In the genomic region with DNA sequence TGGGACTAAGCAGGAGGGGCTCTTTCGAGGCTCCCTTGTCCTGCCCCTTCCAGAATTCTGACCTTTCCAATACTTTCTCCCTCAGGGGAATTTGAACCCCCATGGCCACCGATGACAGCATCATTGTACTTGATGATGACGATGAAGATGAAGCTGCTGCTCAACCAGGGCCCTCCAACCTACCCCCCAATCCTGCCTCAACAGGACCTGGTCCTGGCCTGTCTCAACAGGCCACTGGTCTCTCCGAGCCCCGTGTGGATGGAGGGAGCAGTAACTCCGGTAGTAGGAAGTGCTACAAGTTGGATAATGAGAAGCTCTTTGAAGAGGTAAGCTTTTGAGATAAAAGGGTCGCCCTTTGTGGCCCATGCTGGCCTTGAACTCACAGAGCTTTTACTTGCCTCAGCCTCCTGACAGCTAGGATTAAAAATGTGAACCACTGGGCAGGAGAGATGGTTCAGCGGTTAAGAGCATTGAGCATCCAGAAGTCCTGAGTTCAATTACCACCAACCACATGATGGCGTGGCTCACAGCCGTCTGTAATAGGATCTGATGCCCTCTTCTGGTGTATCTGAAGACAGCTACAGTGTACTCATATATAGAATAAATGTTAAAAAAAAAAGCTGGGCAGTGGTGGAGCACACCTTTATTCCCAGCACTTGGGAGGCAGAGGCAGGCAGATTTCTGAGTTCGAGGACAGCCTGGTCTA, we compare ENCODE assay signal across 7 mouse cellular contexts. TPM values are rescaled to one million over a fixed set of nuclear protein-coding genes. Genes with fewer than 3 reads are reported as not detected.
DNase-seq lines count a peak whose midpoint lies in the region; ATAC-seq and TF ChIP-seq lines count a peak whose summit lies in the region.

No protein-coding gene starts in this region.

- peak overlapping the region; percentile 92 for H3K4me3 ChIP-seq in megakaryocyte, embryonic 14.5 days (replicated peaks)
- peak overlapping the region; percentile 87 for H3K4me3 ChIP-seq in embryonic facial prominence, embryonic 11.5 days (ENCODE audit: low read depth, low read length)
- peak overlapping the region; percentile 85 for H3K4me3 ChIP-seq in intestine, embryonic 15.5 days (replicated peaks)
- H3K4me3 ChIP-seq in olfactory bulb, adult 2 months (ENCODE audit: insufficient read depth, low read depth, low read length) = peak overlapping the region; percentile 92

- TF ChIP-seq POLR2A in olfactory bulb, adult 2 months (IDR thresholded peaks at IDR 0.05; ENCODE audit: insufficient read depth, low read depth, low read length) = no peak

- H3K4me2 ChIP-seq in embryonic facial prominence, embryonic 11.5 days (ENCODE audit: low read depth, low read length) = peak overlapping the region; percentile 69
- H3K4me2 ChIP-seq in intestine, embryonic 15.5 days (replicated peaks) = peak overlapping the region; percentile 88

- no peaks in the 10 kb centered on the region for H3K27me3 ChIP-seq in megakaryocyte, embryonic 14.5 days (replicated peaks)
- no peaks in the 10 kb centered on the region; the same call in 1 of the 2 replicates for H3K27me3 ChIP-seq in embryonic facial prominence, embryonic 11.5 days (ENCODE audit: control insufficient read depth, insufficient read depth, low read length)
- H3K27me3 ChIP-seq in intestine, embryonic 15.5 days (replicated peaks) = no peaks in the 10 kb centered on the region

- intact Hi-C loops in left cerebral cortex, postnatal 36 days (cut with DNase I) = no loop called here

- no peak overlapping the region for H3K27ac ChIP-seq in embryonic facial prominence, embryonic 11.5 days (replicated peaks; ENCODE audit: low read depth, low read length)
- H3K27ac ChIP-seq in intestine, embryonic 15.5 days = peak overlapping the region; percentile 92; the same call in 1 of the 2 replicates
- H3K27ac ChIP-seq in olfactory bulb, adult 2 months (ENCODE audit: insufficient read depth, low read depth, low read length) = no peak overlapping the region

- TF ChIP-seq CTCF in olfactory bulb, adult 2 months (IDR thresholded peaks at IDR 0.05; ENCODE audit: insufficient read depth, low read depth, low read length) = no peak

- H3K9me3 ChIP-seq in megakaryocyte, embryonic 14.5 days = no peaks in the 10 kb centered on the region
- no peaks in the 10 kb centered on the region for H3K9me3 ChIP-seq in embryonic facial prominence, embryonic 11.5 days (replicated peaks; ENCODE audit: control insufficient read depth, low read length)
- no peaks in the 10 kb centered on the region for H3K9me3 ChIP-seq in intestine, embryonic 15.5 days

- WGBS in embryonic facial prominence, embryonic 11.5 days = 57% methylated on average over 11 of the region's 11 CpGs
- WGBS in intestine, embryonic 15.5 days = 42% methylated on average over 11 of the region's 11 CpGs
- 41% methylated on average over 11 of the region's 11 CpGs for WGBS in olfactory bulb, adult 2 months

- peaks cover 75% of the 10 kb centered on the region for H3K4me1 ChIP-seq in megakaryocyte, embryonic 14.5 days
- H3K4me1 ChIP-seq in embryonic facial prominence, embryonic 11.5 days (ENCODE audit: control insufficient read depth, insufficient read depth, low read length) = no peaks in the 10 kb centered on the region
- H3K4me1 ChIP-seq in intestine, embryonic 15.5 days (replicated peaks) = peaks cover 27% of the 10 kb centered on the region
- peaks cover 19% of the 10 kb centered on the region for H3K4me1 ChIP-seq in olfactory bulb, adult 2 months (ENCODE audit: control insufficient read depth, insufficient read depth, low read length)

- H3K36me3 ChIP-seq in megakaryocyte, embryonic 14.5 days (replicated peaks; ENCODE audit: low read length) = peaks cover 47% of the 10 kb centered on the region
- H3K36me3 ChIP-seq in embryonic facial prominence, embryonic 11.5 days (replicated peaks; ENCODE audit: control insufficient read depth, insufficient read depth, low read depth, low read length) = peaks cover 23% of the 10 kb centered on the region
- peaks cover 36% of the 10 kb centered on the region for H3K36me3 ChIP-seq in intestine, embryonic 15.5 days

- H3K9ac ChIP-seq in embryonic facial prominence, embryonic 11.5 days (replicated peaks; ENCODE audit: low read length) = peak overlapping the region; percentile 89
- H3K9ac ChIP-seq in intestine, embryonic 15.5 days = peak overlapping the region; percentile 92

- no peak for ATAC-seq in megakaryocyte, adult 5-6 weeks (ENCODE audit: poor library complexity, severe bottlenecking)
- no peak for ATAC-seq in embryonic facial prominence, embryonic 11.5 days (replicated peaks; ENCODE audit: insufficient number of reproducible peaks, low FRiP score, low TSS enrichment, low read depth)
- no peak for ATAC-seq in intestine, embryonic 15.5 days

- DNase-seq in embryonic facial prominence, embryonic 11.5 days (ENCODE audit: low spot score) = no peak
- DNase-seq in urinary bladder, postnatal 10 days (ENCODE audit: low spot score) = no peak
- no peak for DNase-seq in left cerebral cortex, postnatal 36 days (ENCODE audit: low spot score in 2 of 2)

RNA-seq across cellular contexts. Expression of a gene that starts 1.3 kb away (rescaled TPM):
- 11.0 and 20.0 TPM in 2 replicates for polyA plus RNA-seq in megakaryocyte, embryonic 14.5 days (2012; ENCODE audit: insufficient read depth, low replicate concordance)
- total RNA-seq in megakaryocyte, adult 5-6 weeks (2015) = 42.1 and 49.7 TPM in 2 replicates
- 39.3 and 63.3 TPM in 2 replicates for total RNA-seq in megakaryocyte, adult 5-6 weeks (2017)
- polyA plus RNA-seq in embryonic facial prominence, embryonic 11.5 days (2014; fragmentation: Nextera tagmentation; extraction: Ambion mirVana) = 55.0 and 59.9 TPM in 2 replicates
- 37.5 and 39.1 TPM in 2 replicates for polyA plus RNA-seq in intestine, embryonic 15.5 days (2015; fragmentation: Nextera tagmentation; extraction: Ambion mirVana)
- polyA plus RNA-seq in olfactory bulb, adult 2 months (2012; ENCODE audit: insufficient read depth, insufficient read length, low replicate concordance, missing spikeins) = not detected in 2 replicates
- total RNA-seq in left cerebral cortex, postnatal 36 days (2021) = 10 to 100 TPM; 29.9 to 32.9 TPM

RNA-seq across cellular contexts. Expression of a gene that starts 5.2 kb away (rescaled TPM):
- polyA plus RNA-seq in megakaryocyte, embryonic 14.5 days (2012; ENCODE audit: insufficient read depth, low replicate concordance) = 362 and 606 TPM in 2 replicates
- 99.7 and 105 TPM in 2 replicates for total RNA-seq in megakaryocyte, adult 5-6 weeks (2015)
- 88.9 and 93.3 TPM in 2 replicates for total RNA-seq in megakaryocyte, adult 5-6 weeks (2017)
- 11.3 and 12.8 TPM in 2 replicates for polyA plus RNA-seq in embryonic facial prominence, embryonic 11.5 days (2014; fragmentation: Nextera tagmentation; extraction: Ambion mirVana)
- 35.6 and 39.3 TPM in 2 replicates for polyA plus RNA-seq in intestine, embryonic 15.5 days (2015; fragmentation: Nextera tagmentation; extraction: Ambion mirVana)
- polyA plus RNA-seq in olfactory bulb, adult 2 months (2012; ENCODE audit: insufficient read depth, insufficient read length, low replicate concordance, missing spikeins) = 118 TPM in 1 of 2 replicates, not detected in the other
- 10 to 100 TPM; 35.0 to 38.3 TPM for total RNA-seq in left cerebral cortex, postnatal 36 days (2021)

RNA-seq across cellular contexts. Expression of a gene that starts 5.2 kb away (rescaled TPM):
- 45.3 and 51.7 TPM in 2 replicates for polyA plus RNA-seq in megakaryocyte, embryonic 14.5 days (2012; ENCODE audit: insufficient read depth, low replicate concordance)
- total RNA-seq in megakaryocyte, adult 5-6 weeks (2015) = 13.7 and 14.0 TPM in 2 replicates
- 22.0 and 25.8 TPM in 2 replicates for total RNA-seq in megakaryocyte, adult 5-6 weeks (2017)
- 7.3 and 8.4 TPM in 2 replicates for polyA plus RNA-seq in embryonic facial prominence, embryonic 11.5 days (2014; fragmentation: Nextera tagmentation; extraction: Ambion mirVana)
- polyA plus RNA-seq in intestine, embryonic 15.5 days (2015; fragmentation: Nextera tagmentation; extraction: Ambion mirVana) = 14.4 and 16.2 TPM in 2 replicates
- not detected in 2 replicates for polyA plus RNA-seq in olfactory bulb, adult 2 months (2012; ENCODE audit: insufficient read depth, insufficient read length, low replicate concordance, missing spikeins)
- 10 to 100 TPM; 29.4 to 40.1 TPM for total RNA-seq in left cerebral cortex, postnatal 36 days (2021)

RNA-seq across cellular contexts. Expression of a gene that starts 5.6 kb away (rescaled TPM):
- polyA plus RNA-seq in megakaryocyte, embryonic 14.5 days (2012; ENCODE audit: insufficient read depth, low replicate concordance) = not detected in 2 replicates
- total RNA-seq in megakaryocyte, adult 5-6 weeks (2015) = 4.9 and 9.8 TPM in 2 replicates
- 2.6 and 5.9 TPM in 2 replicates for total RNA-seq in megakaryocyte, adult 5-6 weeks (2017)
- polyA plus RNA-seq in embryonic facial prominence, embryonic 11.5 days (2014; fragmentation: Nextera tagmentation; extraction: Ambion mirVana) = 0.36 TPM in 2 replicates
- 0.18 and 0.21 TPM in 2 replicates for polyA plus RNA-seq in intestine, embryonic 15.5 days (2015; fragmentation: Nextera tagmentation; extraction: Ambion mirVana)
- polyA plus RNA-seq in olfactory bulb, adult 2 months (2012; ENCODE audit: insufficient read depth, insufficient read length, low replicate concordance, missing spikeins) = not detected in 2 replicates
- total RNA-seq in left cerebral cortex, postnatal 36 days (2021) = under 1 TPM; 0.70 to 0.96 TPM

RNA-seq across cellular contexts. Expression of a gene that starts 18.8 kb away (rescaled TPM):
- 90.4 and 221 TPM in 2 replicates for polyA plus RNA-seq in megakaryocyte, embryonic 14.5 days (2012; ENCODE audit: insufficient read depth, low replicate concordance)
- 33.6 and 38.2 TPM in 2 replicates for total RNA-seq in megakaryocyte, adult 5-6 weeks (2015)
- 51.8 and 58.3 TPM in 2 replicates for total RNA-seq in megakaryocyte, adult 5-6 weeks (2017)
- 26.0 and 26.3 TPM in 2 replicates for polyA plus RNA-seq in embryonic facial prominence, embryonic 11.5 days (2014; fragmentation: Nextera tagmentation; extraction: Ambion mirVana)
- 29.2 and 32.9 TPM in 2 replicates for polyA plus RNA-seq in intestine, embryonic 15.5 days (2015; fragmentation: Nextera tagmentation; extraction: Ambion mirVana)
- 671 TPM in 1 of 2 replicates, not detected in the other for polyA plus RNA-seq in olfactory bulb, adult 2 months (2012; ENCODE audit: insufficient read depth, insufficient read length, low replicate concordance, missing spikeins)
- 10 to 100 TPM; 46.9 to 71.0 TPM for total RNA-seq in left cerebral cortex, postnatal 36 days (2021)

Comparison
In these comparisons a context has a peak if more than half of its experiments do, and no peak if none do; other contexts are left out.
1. RNA of a gene that starts 1.3 kb away (polyA plus RNA-seq): 55.0 to 59.9 TPM in embryonic facial prominence, embryonic 11.5 days, 37.5 to 39.1 TPM in intestine, embryonic 15.5 days and 11.0 to 20.0 TPM in megakaryocyte, embryonic 14.5 days; not detected in olfactory bulb, adult 2 months; every median in the first group is over 10 times any median in the second.
2. Peak in every context shown above with its lines, with median percentiles within 50 percentile points of each other: H3K4me3 ChIP-seq.